Mouse (Mus musculus) heart, adult 2 months (tissue): Measurements from ENCODE around the gene Prdm16.

Source experiments
- CTCF ChIP-seq: fragments of 200-600 bp; IDR thresholded peaks from 2 replicates; pipeline ENCODE4 v1.8.1; 2022; ENCODE audit warnings: antibody characterized with exemption, mild to moderate bottlenecking, moderate library complexity
- EP300 ChIP-seq: fragments of 200-500 bp; IDR thresholded peaks from 2 replicates; pipeline ENCODE4 v1.6.1; 2011; ENCODE audit warnings: low read depth, low read length, control low read depth; ENCODE audit not compliant: insufficient read depth
- POLR2A ChIP-seq: fragments of 200-500 bp; IDR thresholded peaks from 2 replicates; pipeline ENCODE4 v1.6.1; 2011; ENCODE audit warnings: mild to moderate bottlenecking, low read depth, low read length, control low read depth; ENCODE audit not compliant: insufficient read depth

- no peak for TF ChIP-seq CTCF
- no peak for TF ChIP-seq POLR2A
- TF ChIP-seq EP300: no peak
Measured at GRCm38 (mm10) chr4:154582607-154583236, 54.0 kb downstream of the Prdm16 start.
